Mouse (Mus musculus) midbrain, postnatal 0 days (tissue): Measurements from ENCODE around the gene Fxyd7. TPM values are rescaled to one million over a fixed set of nuclear protein-coding genes. Genes with fewer than 3 reads are reported as not detected.
A peak's percentile ranks its signal among the peaks of the same experiment; 100 is the strongest.

Source experiments
- ATAC-seq: fragments of 200-750 bp; cut with Nextera tagmentation; 2 replicates; pipeline ENCODE4 v1.8.0; 2017; ENCODE audit warnings: moderate number of reproducible peaks, mild to moderate bottlenecking, moderate TSS enrichment, moderate library complexity; ENCODE audit not compliant: low FRiP score
- DNase-seq: peaks from one replicate; pipeline ENCODE4 v3.0.0-alpha.2; 2015; ENCODE audit warnings: low spot score
- H3K27ac ChIP-seq: fragments of 300-500 bp; sonication (generic); 2 replicates; pipeline ENCODE4 v1.5.1; 2014; ENCODE audit warnings: low read depth, mild to moderate bottlenecking, low read length, mixed read lengths
- H3K27me3 ChIP-seq: fragments of 300-500 bp; sonication (generic); 2 replicates; pipeline ENCODE4 v1.6.1; 2014; ENCODE audit warnings: low read length, control low read depth, mixed read lengths; ENCODE audit not compliant: insufficient read depth
- H3K36me3 ChIP-seq: fragments of 300-500 bp; sonication (generic); 2 replicates; pipeline ENCODE4 v1.6.1; 2014; ENCODE audit warnings: low read length, control low read depth, mixed read lengths; ENCODE audit not compliant: insufficient read depth
- H3K4me1 ChIP-seq: fragments of 300-500 bp; sonication (generic); 2 replicates; pipeline ENCODE4 v1.6.1; 2014; ENCODE audit warnings: mild to moderate bottlenecking, control low read depth, antibody characterized with exemption, low read length, mixed read lengths; ENCODE audit not compliant: insufficient read depth
- H3K4me2 ChIP-seq: fragments of 300-500 bp; sonication (generic); 2 replicates; pipeline ENCODE4 v1.6.1; 2014; ENCODE audit warnings: low read depth, mild to moderate bottlenecking, low read length, mixed read lengths; ENCODE audit not compliant: poor library complexity, severe bottlenecking
- H3K4me3 ChIP-seq: fragments of 300-500 bp; sonication (generic); 2 replicates; pipeline ENCODE4 v1.5.1; 2014; ENCODE audit warnings: low read depth, mild to moderate bottlenecking, low read length, moderate library complexity
- H3K9ac ChIP-seq: fragments of 300-500 bp; sonication (generic); replicated peaks from 2 replicates; pipeline ENCODE4 v1.6.1; 2014; ENCODE audit warnings: mild to moderate bottlenecking, low read length, moderate library complexity, mixed read lengths; ENCODE audit not compliant: poor library complexity, severe bottlenecking
- H3K9me3 ChIP-seq: fragments of 300-500 bp; sonication (generic); 2 replicates; pipeline ENCODE4 v1.6.1; 2016; ENCODE audit warnings: low read length, control low read depth
- CTCF ChIP-seq: IDR thresholded peaks from 2 replicates; pipeline ENCODE4 v1.5.1; 2016; ENCODE audit warnings: antibody characterized with exemption, mild to moderate bottlenecking
- WGBS: fragments of 180-500 bp; shearing (Covaris S2); extraction: QIAGEN DNeasy Blood & Tissue Kit; methylation state at CpG from one replicate; pipeline ENCODE4 v1.1.7; 2014; 5-methylcytosine and 5-hydroxymethylcytosine counted together
- polyA plus RNA-seq: library from polyadenylated mRNA; unstranded; fragments of >200 nt; fragmentation: Nextera tagmentation; extraction: Ambion mirVana; gene quantifications from 2 replicates; pipeline ENCODE4 v1.2.1, GENCODE M21; 2015
- total RNA-seq: library from RNA; depleted of rRNA; stranded (reverse); fragments of >200 nt; gene quantifications from 2 replicates; pipeline ENCODE4 v1.2.3, GENCODE M21; 2014

Fxyd7 gene
- total and polyA plus RNA-seq, 2 experiments from 2014 or later = 285 to 455 TPM

- TF ChIP-seq CTCF = no peak
- no peaks in the 10 kb centered on the region for H3K9me3 ChIP-seq
These were observed 19.5 kb downstream of the Fxyd7 start for GRCm38 (mm10) chr7:31031731-31032130.

GRCm38 (mm10) chr7:31030717-31031116 lies 20.6 kb downstream of the Fxyd7 start:
- no peak for DNase-seq
- H3K27me3 ChIP-seq = no peaks in the 10 kb centered on the region
- no peak overlapping the region for H3K4me3 ChIP-seq
- peaks cover 3% of the 10 kb centered on the region; the same call in 1 of the 2 replicates for H3K36me3 ChIP-seq
- no peak for ATAC-seq
- H3K27ac ChIP-seq = no peak overlapping the region
- no peaks in the 10 kb centered on the region for H3K9me3 ChIP-seq
- H3K9ac ChIP-seq = no peak overlapping the region
- TF ChIP-seq CTCF = no peak
- no peaks in the 10 kb centered on the region for H3K4me1 ChIP-seq
- 75% methylated on average over 2 of the region's 2 CpGs for WGBS
- H3K4me2 ChIP-seq = no peak overlapping the region

More at GRCm38 (mm10) chr7:31031731-31032130, 19.5 kb downstream of the Fxyd7 start:
- ATAC-seq (no peak), DNase-seq (no peak)
- peaks cover 5% of the 10 kb centered on the region; the same call in 1 of the 2 replicates for H3K36me3 ChIP-seq
- no peak overlapping the region for H3K4me2 ChIP-seq
- H3K27ac ChIP-seq = no peak overlapping the region
- H3K4me3 ChIP-seq = no peak overlapping the region
- H3K9ac ChIP-seq = no peak overlapping the region
- WGBS = 73% methylated on average over 7 of the region's 7 CpGs
- no peaks in the 10 kb centered on the region for H3K27me3 ChIP-seq
- no peaks in the 10 kb centered on the region for H3K4me1 ChIP-seq

DNA sequence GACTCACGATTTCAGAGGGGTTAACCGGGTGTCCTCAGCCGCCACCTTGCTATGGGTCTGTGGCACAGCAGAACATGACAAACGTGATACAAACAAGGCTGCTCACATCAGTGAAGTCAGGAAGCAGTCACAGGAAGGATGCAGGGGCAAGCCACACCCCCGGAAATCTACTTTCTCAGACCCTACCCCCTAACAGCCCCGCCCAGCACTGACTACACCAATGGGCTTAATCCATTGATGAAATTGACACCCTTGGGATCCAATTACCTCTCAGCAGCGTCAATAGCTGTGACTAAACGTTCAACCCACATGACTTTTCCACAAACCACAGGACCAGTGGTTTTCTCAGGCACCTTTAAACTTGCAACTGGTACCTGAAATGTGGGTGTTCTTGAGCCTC lies 22.7 kb downstream of the Fxyd7 start:
- no peak overlapping the region for H3K27ac ChIP-seq
- no peaks in the 10 kb centered on the region for H3K36me3 ChIP-seq
- no peak for TF ChIP-seq CTCF
- H3K4me1 ChIP-seq = no peaks in the 10 kb centered on the region
- no peak overlapping the region for H3K4me2 ChIP-seq
- no peaks in the 10 kb centered on the region for H3K27me3 ChIP-seq
- DNase-seq (no peak), ATAC-seq (no peak)
- no peak overlapping the region for H3K4me3 ChIP-seq
- no peaks in the 10 kb centered on the region for H3K9me3 ChIP-seq
- WGBS = 77% methylated on average over 8 of the region's 8 CpGs
- no peak overlapping the region for H3K9ac ChIP-seq

DNA sequence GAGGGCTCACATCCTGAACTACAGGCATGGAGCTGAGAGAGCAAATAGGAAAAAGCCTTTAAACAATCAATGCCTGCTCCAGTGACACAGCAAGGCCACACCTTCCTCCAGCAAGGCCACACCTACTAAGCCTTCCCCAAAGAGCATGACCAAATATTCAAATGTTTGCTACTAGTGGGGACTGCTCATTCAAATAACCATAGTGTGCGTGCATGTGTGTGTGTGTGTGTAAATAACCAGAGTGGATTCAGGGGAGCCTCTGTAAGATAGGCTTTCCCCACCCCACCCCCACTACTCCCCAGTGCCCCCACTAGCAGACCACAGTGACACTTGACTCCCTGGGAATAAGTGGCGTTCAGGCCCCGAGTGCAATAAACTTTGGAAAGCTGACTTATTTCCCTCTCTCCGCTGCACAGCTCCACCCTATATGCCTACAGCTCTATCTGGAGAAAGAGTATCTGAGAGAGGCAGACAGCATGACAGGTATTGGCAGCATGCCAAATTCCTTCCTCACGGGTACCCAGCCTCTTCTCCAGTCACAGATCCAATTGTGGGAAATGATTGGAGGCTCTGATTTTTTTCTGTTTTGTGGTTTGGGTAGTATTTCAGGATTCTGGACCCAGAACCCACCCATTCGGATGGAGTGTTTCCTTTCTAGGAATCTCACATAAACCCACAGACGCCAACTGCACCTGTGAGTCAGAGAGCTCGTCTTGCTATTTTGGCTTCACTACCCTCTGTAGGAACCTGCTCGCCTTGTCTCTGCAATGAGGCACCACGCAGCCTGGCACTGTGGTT lies 34.0 kb downstream of the Fxyd7 start:
- DNase-seq (peak; percentile 58), ATAC-seq (no peak)
- H3K4me3 ChIP-seq = no peak overlapping the region
- 60% methylated on average over 10 of the region's 10 CpGs for WGBS
- no peak overlapping the region for H3K27ac ChIP-seq
- H3K4me1 ChIP-seq = no peaks in the 10 kb centered on the region
- no peak overlapping the region for H3K4me2 ChIP-seq
- H3K9me3 ChIP-seq = no peaks in the 10 kb centered on the region
- H3K27me3 ChIP-seq = no peaks in the 10 kb centered on the region
- no peak for TF ChIP-seq CTCF
- H3K36me3 ChIP-seq = no peaks in the 10 kb centered on the region
- H3K9ac ChIP-seq = no peak overlapping the region

DNA sequence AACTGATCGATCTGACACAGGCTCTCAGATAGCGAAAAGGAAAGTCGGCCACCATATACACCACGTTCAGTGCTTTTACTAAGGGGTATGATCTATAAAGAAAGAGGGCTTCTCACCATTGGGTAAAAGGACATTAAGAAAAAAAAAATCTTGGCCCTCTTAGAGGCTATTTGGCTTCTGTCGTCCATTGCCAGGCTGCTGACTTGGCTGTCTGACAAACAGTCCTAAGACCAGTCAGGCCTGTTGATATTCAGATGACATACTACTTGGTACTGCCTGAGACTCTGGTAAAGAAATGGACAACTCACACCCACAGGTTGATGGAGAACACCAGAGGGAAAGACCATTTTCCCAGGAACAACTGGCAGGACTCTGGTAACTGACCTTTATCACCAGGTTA lies 38.3 kb downstream of the Fxyd7 start:
- H3K27ac ChIP-seq = no peak overlapping the region
- no peak overlapping the region for H3K9ac ChIP-seq
- DNase-seq (peak; percentile 57), ATAC-seq (no peak)
- no peak overlapping the region for H3K4me2 ChIP-seq
- no peak for TF ChIP-seq CTCF
- no peak overlapping the region for H3K4me3 ChIP-seq
- H3K9me3 ChIP-seq = no peaks in the 10 kb centered on the region
- whole genome bisulfite sequencing = 73% methylated on average over 5 of the region's 5 CpGs
- no peaks in the 10 kb centered on the region for H3K27me3 ChIP-seq
- no peaks in the 10 kb centered on the region for H3K4me1 ChIP-seq
- no peaks in the 10 kb centered on the region for H3K36me3 ChIP-seq

DNA sequence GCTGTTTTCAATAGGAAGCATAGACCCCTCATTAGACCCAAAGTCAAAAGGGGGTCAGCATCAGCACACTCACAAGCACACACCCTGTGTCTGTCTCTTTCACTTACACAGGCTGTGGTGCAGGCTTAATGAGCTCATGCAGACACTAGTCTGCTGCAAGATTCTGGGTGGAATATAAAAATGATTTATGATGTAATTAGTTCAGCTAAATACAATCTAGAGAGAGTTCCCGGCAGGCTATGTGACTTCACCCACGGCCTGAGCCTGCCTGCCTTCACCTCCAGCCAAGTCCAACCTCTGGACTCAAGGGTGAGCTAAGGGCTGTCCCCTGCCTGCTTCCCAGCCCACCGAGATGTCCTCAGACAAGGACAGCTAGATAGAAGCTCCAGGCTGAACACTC lies 42.4 kb downstream of the Fxyd7 start:
- H3K9me3 ChIP-seq = no peaks in the 10 kb centered on the region
- 84% methylated on average over 3 of the region's 3 CpGs for WGBS
- H3K27ac ChIP-seq = no peak overlapping the region
- ATAC-seq = no peak
- no peak overlapping the region for H3K4me3 ChIP-seq
- DNase-seq = no peak
- no peaks in the 10 kb centered on the region for H3K4me1 ChIP-seq
- no peak overlapping the region for H3K4me2 ChIP-seq
- no peak for TF ChIP-seq CTCF
- no peak overlapping the region for H3K9ac ChIP-seq
- no peaks in the 10 kb centered on the region for H3K27me3 ChIP-seq
- no peaks in the 10 kb centered on the region for H3K36me3 ChIP-seq
